Mouse (Mus musculus): ENCODE data around the gene Gpr137c. TPM values are rescaled to one million over a fixed set of nuclear protein-coding genes. Genes with fewer than 3 reads are reported as not detected.
A peak's percentile ranks its signal among the peaks of the same experiment; 100 is the strongest.

The Gpr137c gene
- total and polyA plus RNA-seq, 2 experiments from 2014 or later = 1.6 to 20.6 TPM

GRCm38 (mm10) chr14:45304389-45304788 is 84.9 kb downstream of the Gpr137c start:
- Histone ChIP-seq H3K27me3 (ENCODE audit: control insufficient read depth, insufficient read depth, low read length) (no peaks in the 10 kb centered on the region), H3K4me2 (ENCODE audit: low read depth, low read length) (no peak overlapping the region), H3K4me3 (ENCODE audit: low read depth, low read length) (no peak overlapping the region), H3K9ac (replicated peaks; ENCODE audit: low read depth, low read length) (no peak overlapping the region), H3K36me3 (replicated peaks; ENCODE audit: control insufficient read depth, insufficient read depth, low read length) (peaks cover 44% of the 10 kb centered on the region), H3K27ac (ENCODE audit: low read depth) (no peak overlapping the region), H3K9me3 (replicated peaks; ENCODE audit: control insufficient read depth, low read length) (no peaks in the 10 kb centered on the region), H3K4me1 (ENCODE audit: control insufficient read depth, insufficient read depth) (no peaks in the 10 kb centered on the region)
- TF ChIP-seq EP300 (IDR thresholded peaks at IDR 0.05; ENCODE audit: low read depth) = no peak
- WGBS = 81% methylated on average over 4 of the region's 4 CpGs
- DNase-seq (ENCODE audit: low spot score) = no peak
- ATAC-seq (ENCODE audit: insufficient read depth, low read depth) = no peak

DNA sequence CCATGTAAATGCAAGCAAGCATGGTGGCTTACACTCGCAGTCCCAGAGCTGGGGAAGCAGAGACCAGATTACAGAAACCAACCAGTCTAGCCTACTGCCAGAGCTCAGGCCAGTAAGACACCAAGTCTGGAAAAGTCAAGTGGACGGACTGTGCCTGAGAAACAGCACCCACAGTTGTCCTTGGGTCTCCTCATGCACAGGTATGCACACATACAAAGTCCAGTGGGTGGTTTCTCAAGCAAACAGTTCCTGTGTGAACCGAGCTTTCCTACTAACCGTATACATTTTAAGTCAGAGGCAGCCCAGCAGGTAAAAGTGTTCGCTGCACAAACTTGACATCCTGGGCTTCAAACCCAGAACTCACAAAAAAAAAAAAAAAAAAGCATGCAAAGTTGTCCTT is 86.3 kb downstream of the Gpr137c start:
- ATAC-seq (ENCODE audit: insufficient read depth, low read depth) (no peak), DNase-seq (ENCODE audit: low spot score) (no peak)
- H3K9ac ChIP-seq (replicated peaks; ENCODE audit: low read depth, low read length) = no peak overlapping the region
- TF ChIP-seq EP300 (IDR thresholded peaks at IDR 0.05; ENCODE audit: low read depth) (no peak), CTCF (IDR thresholded peaks at IDR 0.05; ENCODE audit: low read depth) (no peak)
- H3K4me1 ChIP-seq (ENCODE audit: control insufficient read depth, insufficient read depth) = peaks cover 9% of the 10 kb centered on the region; the same call in 1 of the 2 replicates
- no peak overlapping the region for H3K4me2 ChIP-seq (ENCODE audit: low read depth, low read length)
- no peak overlapping the region for H3K4me3 ChIP-seq (ENCODE audit: low read depth, low read length)
- H3K27ac ChIP-seq (ENCODE audit: low read depth) = no peak overlapping the region
- WGBS = 90% methylated on average over 5 of the region's 5 CpGs
- H3K9me3 ChIP-seq (replicated peaks; ENCODE audit: control insufficient read depth, low read length) = no peaks in the 10 kb centered on the region
- peaks cover 29% of the 10 kb centered on the region for H3K36me3 ChIP-seq (replicated peaks; ENCODE audit: control insufficient read depth, insufficient read depth, low read length)
- no peaks in the 10 kb centered on the region for H3K27me3 ChIP-seq (ENCODE audit: control insufficient read depth, insufficient read depth, low read length)

- H3K27me3 ChIP-seq (ENCODE audit: control insufficient read depth, insufficient read depth, low read length) = no peaks in the 10 kb centered on the region
- no peak overlapping the region for H3K9ac ChIP-seq (replicated peaks; ENCODE audit: low read depth, low read length)
- peaks cover 9% of the 10 kb centered on the region; the same call in 1 of the 2 replicates for H3K4me1 ChIP-seq (ENCODE audit: control insufficient read depth, insufficient read depth)
- ATAC-seq (ENCODE audit: insufficient read depth, low read depth) = no peak
- H3K27ac ChIP-seq (ENCODE audit: low read depth) = no peak overlapping the region
- H3K36me3 ChIP-seq (replicated peaks; ENCODE audit: control insufficient read depth, insufficient read depth, low read length) = peaks cover 17% of the 10 kb centered on the region
- no peaks in the 10 kb centered on the region for H3K9me3 ChIP-seq (replicated peaks; ENCODE audit: control insufficient read depth, low read length)
- TF ChIP-seq EP300 (IDR thresholded peaks at IDR 0.05; ENCODE audit: low read depth) = no peak
- no peak for TF ChIP-seq CTCF (IDR thresholded peaks at IDR 0.05; ENCODE audit: low read depth)
- 79% methylated on average over 8 of the region's 8 CpGs for WGBS
- DNase-seq (ENCODE audit: low spot score) = no peak
- H3K4me2 ChIP-seq (ENCODE audit: low read depth, low read length) = no peak overlapping the region
- no peak overlapping the region for H3K4me3 ChIP-seq (ENCODE audit: low read depth, low read length)
These were observed 88.3 kb downstream of the Gpr137c start for GRCm38 (mm10) chr14:45307630-45308328.

GRCm38 (mm10) chr14:45309646-45310045 is 90.1 kb downstream of the Gpr137c start:
- DNase-seq (ENCODE audit: low spot score) (no peak), ATAC-seq (ENCODE audit: insufficient read depth, low read depth) (no peak)
- H3K36me3 ChIP-seq (replicated peaks; ENCODE audit: control insufficient read depth, insufficient read depth, low read length) = peaks cover 6% of the 10 kb centered on the region
- 66% methylated on average over 13 of the region's 13 CpGs for WGBS
- H3K27ac ChIP-seq (ENCODE audit: low read depth) = no peak overlapping the region
- no peaks in the 10 kb centered on the region for H3K27me3 ChIP-seq (ENCODE audit: control insufficient read depth, insufficient read depth, low read length)
- H3K4me1 ChIP-seq (ENCODE audit: control insufficient read depth, insufficient read depth) = peaks cover 19% of the 10 kb centered on the region
- no peak for TF ChIP-seq EP300 (IDR thresholded peaks at IDR 0.05; ENCODE audit: low read depth)
- TF ChIP-seq CTCF (IDR thresholded peaks at IDR 0.05; ENCODE audit: low read depth) = no peak
- H3K9ac ChIP-seq (replicated peaks; ENCODE audit: low read depth, low read length) = 0 out of 2 replicates have a peak overlapping the region, but pooled peaks have one; percentile 15
- no peak overlapping the region for H3K4me2 ChIP-seq (ENCODE audit: low read depth, low read length)
- H3K4me3 ChIP-seq (ENCODE audit: low read depth, low read length) = no peak overlapping the region
- no peaks in the 10 kb centered on the region for H3K9me3 ChIP-seq (replicated peaks; ENCODE audit: control insufficient read depth, low read length)

GRCm38 (mm10) chr14:45310101-45310500 is 90.6 kb downstream of the Gpr137c start:
- no peak for DNase-seq (ENCODE audit: low spot score)
- Histone ChIP-seq H3K9ac (replicated peaks; ENCODE audit: low read depth, low read length) (0 out of 2 replicates have a peak overlapping the region, but pooled peaks have one; percentile 15), H3K4me2 (ENCODE audit: low read depth, low read length) (no peak overlapping the region), H3K27ac (ENCODE audit: low read depth) (no peak overlapping the region), H3K9me3 (replicated peaks; ENCODE audit: control insufficient read depth, low read length) (no peaks in the 10 kb centered on the region), H3K36me3 (replicated peaks; ENCODE audit: control insufficient read depth, insufficient read depth, low read length) (peaks cover 3% of the 10 kb centered on the region; the same call in 1 of the 2 replicates), H3K27me3 (ENCODE audit: control insufficient read depth, insufficient read depth, low read length) (no peaks in the 10 kb centered on the region), H3K4me1 (ENCODE audit: control insufficient read depth, insufficient read depth) (peaks cover 21% of the 10 kb centered on the region), H3K4me3 (ENCODE audit: low read depth, low read length) (no peak overlapping the region)
- TF ChIP-seq CTCF (IDR thresholded peaks at IDR 0.05; ENCODE audit: low read depth) (no peak), EP300 (IDR thresholded peaks at IDR 0.05; ENCODE audit: low read depth) (no peak)
- no peak for ATAC-seq (ENCODE audit: insufficient read depth, low read depth)
- WGBS = 77% methylated on average over 14 of the region's 14 CpGs

- peak overlapping the region; percentile 95 for H3K4me3 ChIP-seq (ENCODE audit: low read depth, low read length)
- H3K27me3 ChIP-seq (ENCODE audit: control insufficient read depth, insufficient read depth, low read length) = no peaks in the 10 kb centered on the region
- H3K9me3 ChIP-seq (replicated peaks; ENCODE audit: control insufficient read depth, low read length) = no peaks in the 10 kb centered on the region
- no peaks in the 10 kb centered on the region for H3K36me3 ChIP-seq (replicated peaks; ENCODE audit: control insufficient read depth, insufficient read depth, low read length)
- no peak for TF ChIP-seq CTCF (IDR thresholded peaks at IDR 0.05; ENCODE audit: low read depth)
- TF ChIP-seq EP300 (IDR thresholded peaks at IDR 0.05; ENCODE audit: low read depth) = no peak
- DNase-seq (ENCODE audit: low spot score) (no peak), ATAC-seq (ENCODE audit: insufficient read depth, low read depth) (no peak)
- H3K4me1 ChIP-seq (ENCODE audit: control insufficient read depth, insufficient read depth) = peaks cover 31% of the 10 kb centered on the region
- 40% methylated on average over 5 of the region's 5 CpGs for WGBS
- H3K9ac ChIP-seq (replicated peaks; ENCODE audit: low read depth, low read length) = peak overlapping the region; percentile 90; the same call in 1 of the 2 replicates
- peak overlapping the region; percentile 66 for H3K4me2 ChIP-seq (ENCODE audit: low read depth, low read length)
- no peak overlapping the region for H3K27ac ChIP-seq (ENCODE audit: low read depth)
These were observed 97.4 kb downstream of the Gpr137c start for GRCm38 (mm10) chr14:45316927-45317326.
